Mouse (Mus musculus): ENCODE results near the gene Peg12. TPM values are rescaled to one million over a fixed set of nuclear protein-coding genes. Genes with fewer than 3 reads are reported as not detected.

Peg12 gene
- total RNA-seq (2015; ENCODE audit: low replicate concordance) (1.2 TPM in 1 of 2 replicates, not detected in the other), total RNA-seq (2017; ENCODE audit: low replicate concordance) (0.14 and 0.17 TPM in 2 replicates)

DNA sequence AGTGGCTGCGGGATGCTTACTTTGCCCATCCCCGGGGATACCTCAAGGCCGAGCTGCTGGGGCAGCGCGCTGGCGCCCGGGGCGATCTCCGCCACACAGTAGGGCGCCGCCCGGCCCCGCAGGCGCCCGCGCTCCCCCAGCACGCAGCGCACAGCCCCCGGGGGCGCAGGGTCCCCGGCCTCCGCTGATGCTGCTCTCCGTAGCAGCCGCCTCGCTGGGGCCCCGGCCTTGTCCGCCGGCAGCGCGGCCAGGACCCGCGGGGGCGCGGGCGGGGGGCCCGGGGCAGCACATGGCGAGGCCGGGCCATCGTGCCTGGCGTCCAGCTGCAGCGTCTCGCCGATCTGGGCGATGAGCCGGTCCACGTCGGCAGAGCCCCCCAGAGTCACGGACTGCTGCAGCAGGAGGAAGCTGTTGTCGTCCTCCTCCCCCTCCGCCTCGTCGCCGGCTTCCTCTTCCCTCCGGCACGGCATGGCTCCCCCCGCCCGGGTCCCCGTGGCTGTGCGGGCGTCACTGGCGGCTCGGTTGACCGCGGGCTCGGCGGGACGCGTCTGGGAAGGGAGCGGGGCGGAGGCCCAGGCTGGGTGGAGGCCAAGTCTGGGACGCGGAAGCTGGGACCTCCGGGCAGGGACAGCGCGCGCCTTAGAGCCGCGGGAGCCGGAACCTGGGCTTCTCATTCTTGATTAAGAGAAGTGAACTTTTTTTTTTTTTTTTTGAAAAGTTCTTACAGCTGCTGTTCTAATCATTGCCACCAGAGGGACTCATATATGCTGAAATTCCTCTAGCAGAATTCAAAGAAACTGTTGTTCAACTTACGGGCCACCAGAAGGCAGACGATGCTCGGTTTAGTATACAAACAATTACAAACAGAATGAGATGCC, at the start of gene Peg12:
Gene Peg12, minus strand, starts transcription at position 633 of the 878 bp plus-strand sequence.
- ATAC-seq (replicated peaks; ENCODE audit: low FRiP score, poor library complexity, severe bottlenecking): no peak

DNA sequence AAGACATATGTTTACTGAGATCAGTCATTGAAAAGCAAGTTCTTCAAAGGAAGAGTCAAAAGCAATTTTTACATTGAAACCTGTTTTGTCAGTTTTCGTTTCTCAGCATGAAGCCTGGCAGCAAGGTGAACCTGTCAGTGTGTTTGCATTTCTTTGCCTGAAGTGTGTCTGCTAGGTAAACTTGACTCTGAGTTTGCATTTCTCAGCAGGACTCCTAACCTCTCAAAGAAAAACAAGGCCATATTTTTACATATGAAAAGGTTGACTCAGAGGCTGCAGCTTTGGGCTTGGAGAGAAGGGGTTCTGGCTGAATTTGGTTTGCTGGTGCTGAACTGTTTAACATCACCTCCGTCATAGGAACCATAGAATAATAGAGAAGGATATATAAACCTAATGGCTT, 21.8 kb upstream of the Peg12 start:
- ATAC-seq (replicated peaks; ENCODE audit: low FRiP score, poor library complexity, severe bottlenecking): no peak

DNA sequence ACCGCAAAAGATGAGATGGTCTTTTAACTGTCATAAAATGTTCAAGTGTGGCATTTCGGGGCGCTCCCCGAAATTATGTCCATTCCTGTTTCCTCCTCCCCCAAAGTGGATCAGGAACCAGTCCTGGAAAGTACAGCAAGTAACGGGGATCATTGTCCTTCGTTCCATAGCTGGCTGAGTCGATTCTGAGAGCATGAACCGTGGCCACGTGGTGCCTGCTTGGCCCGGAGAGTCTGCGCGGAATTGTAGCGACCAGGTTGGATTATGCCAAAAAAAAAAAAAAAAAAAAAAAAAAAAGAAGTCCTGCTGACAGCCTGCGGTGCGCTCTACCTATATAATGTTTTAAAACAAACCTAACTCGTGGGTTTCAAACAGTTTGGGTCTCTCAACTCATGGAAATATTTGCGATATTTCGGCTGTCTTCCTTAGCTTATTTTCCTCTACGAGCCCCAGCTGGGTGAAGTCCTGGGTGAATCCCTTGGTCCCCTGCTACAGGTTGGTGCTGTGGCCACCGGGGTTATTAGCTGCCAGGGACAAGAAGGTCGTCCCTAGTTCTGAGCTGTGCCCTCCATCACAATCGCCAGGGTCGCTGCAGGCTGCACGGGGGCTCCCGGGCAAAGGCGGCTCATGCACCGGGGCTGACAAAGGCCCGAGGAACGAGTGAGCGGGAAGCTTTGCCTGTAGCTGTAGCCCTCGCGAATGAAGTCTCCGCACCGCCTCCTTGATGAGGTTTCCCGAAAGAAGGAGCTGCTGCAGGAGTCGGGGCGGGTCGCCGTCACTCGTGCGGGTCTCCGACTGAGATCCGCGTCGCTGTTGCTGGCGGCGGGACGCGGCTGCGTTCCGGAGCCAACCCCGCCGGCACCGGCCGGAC, 1.1 kb downstream of the Peg12 start:
- ATAC-seq (replicated peaks; ENCODE audit: low FRiP score, poor library complexity, severe bottlenecking): no peak

DNA sequence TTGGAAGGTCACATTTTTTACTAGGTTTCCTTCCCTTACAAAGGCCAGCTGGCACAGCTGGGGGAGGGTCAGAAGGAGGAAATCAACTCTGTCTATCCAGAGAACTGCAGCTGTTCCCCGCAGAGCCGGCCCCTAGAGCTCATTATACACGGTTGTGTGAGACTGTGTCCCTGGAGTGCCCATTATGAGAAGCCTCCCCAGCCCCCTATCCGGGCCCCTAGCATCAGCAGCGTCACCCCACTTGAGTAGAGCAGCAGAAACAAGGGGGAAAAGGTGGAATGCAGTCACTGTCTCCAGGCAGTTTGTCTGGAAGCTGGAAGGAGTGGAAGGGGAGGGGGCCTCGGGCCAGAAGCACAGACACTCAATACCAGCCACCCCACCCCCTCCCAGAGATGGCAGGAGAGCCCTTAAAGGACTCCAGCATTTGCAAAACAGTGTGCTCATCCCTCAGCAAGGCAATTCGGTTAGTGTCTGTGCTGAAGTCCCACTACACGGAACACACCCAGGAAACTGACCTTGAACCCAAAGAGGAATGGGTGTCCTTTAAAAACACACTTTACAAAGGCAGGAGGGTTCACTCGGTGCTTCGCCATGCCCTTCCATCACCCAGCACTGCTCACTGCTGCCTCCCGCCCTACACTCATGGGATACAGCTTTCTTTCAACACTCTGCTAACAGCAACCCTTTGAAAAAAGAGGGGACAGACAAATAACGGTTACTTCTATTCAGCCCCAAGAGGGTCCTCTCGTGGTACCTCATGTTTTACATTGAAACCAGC, 1.9 kb downstream of the Peg12 start:
- no peak for ATAC-seq (replicated peaks; ENCODE audit: low FRiP score, poor library complexity, severe bottlenecking)

DNA sequence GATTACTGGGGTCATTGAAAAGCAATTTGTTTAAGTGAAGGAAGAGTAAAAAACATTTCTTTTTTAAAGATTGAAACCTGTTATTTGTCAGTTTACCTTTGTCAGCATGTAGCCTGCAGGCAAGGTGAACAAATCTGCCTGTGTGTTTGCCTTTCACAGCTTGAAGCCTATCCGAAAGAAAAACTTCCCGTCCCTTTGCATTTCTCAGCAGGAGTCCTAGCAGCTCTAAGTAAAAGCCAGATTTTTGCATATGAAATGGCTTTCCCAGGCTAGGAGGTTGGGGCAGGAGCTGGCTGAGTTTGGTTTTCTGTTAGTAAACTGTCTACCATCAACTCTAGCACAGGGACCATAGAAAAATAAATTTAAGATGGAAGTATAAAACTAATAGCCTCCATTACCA, 12.0 kb downstream of the Peg12 start:
- ATAC-seq (replicated peaks; ENCODE audit: low FRiP score, poor library complexity, severe bottlenecking): no peak

DNA sequence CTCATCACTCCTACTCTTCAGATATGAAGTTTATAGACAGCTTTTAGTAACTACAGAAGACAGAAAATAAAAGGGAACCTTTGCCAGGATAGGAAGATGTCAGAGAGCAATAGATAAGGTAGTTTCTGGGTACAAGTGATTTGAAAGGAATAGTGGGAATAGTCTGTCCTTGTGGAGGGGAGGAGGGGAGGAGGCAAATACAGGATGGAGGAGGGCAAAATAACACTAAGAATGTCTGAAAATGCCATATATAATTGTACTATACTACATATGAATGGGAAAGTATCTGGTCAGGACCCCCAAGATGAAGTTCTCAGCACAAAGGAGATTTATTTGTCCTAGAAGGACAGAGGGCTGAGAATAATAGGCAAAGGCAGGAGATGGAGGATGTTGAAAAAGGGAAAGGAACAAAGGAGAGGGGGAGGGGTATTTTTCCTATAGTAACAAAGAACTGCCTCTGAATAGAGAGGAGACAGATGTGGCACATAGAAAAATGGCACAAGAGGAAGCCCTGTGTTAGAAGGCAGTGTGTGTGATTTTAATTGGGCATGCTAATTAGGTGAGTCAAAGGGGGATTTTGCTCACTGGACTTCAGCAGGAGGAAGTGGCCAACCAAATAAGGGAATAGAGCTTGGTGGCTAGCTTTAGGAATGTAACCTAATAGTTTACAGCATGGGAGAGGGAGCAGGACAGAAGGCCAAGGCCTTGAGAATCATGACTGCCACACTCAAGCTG, 18.7 kb downstream of the Peg12 start:
- ATAC-seq (replicated peaks; ENCODE audit: low FRiP score, poor library complexity, severe bottlenecking): no peak

DNA sequence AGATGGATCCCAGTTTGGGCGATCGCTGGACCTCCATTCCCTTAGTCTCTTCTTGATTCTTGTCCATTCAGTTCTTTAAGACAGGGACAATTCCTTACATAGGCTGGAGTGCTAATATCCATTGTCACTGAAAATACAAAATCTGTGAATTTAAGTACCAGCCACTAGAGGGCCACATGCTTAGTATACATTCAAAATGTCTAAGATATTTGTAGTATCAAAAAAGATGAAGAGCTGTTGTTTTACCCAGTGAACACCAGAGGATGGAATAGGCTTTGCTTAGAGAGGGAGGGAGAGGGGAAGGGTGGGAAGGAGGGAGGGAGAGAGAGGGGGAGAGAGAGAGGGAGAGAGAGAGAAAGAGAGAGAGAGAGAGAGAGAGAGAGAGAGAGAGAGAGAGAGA, 27.9 kb downstream of the Peg12 start:
- no peak for ATAC-seq (replicated peaks; ENCODE audit: low FRiP score, poor library complexity, severe bottlenecking)

DNA sequence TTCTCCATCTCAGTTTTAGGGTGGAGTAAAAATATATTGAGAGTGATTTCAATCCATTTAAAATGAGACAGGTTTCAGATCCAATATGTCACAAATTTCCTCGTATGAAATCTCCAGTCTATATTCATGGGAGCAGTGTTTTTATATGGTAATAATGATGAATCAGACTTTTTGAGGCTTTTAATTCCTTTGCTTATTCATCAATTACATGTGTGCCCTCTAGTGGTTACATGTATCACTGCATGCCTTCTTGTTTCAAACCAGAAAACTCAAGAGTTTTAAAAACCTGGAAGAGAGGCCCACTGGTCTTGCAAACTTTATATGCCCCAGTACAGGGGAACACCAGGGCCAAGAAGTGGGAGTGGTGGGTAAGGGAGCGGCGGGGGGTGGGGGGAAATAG, 31.1 kb downstream of the Peg12 start:
- ATAC-seq (replicated peaks; ENCODE audit: low FRiP score, poor library complexity, severe bottlenecking): no peak

DNA sequence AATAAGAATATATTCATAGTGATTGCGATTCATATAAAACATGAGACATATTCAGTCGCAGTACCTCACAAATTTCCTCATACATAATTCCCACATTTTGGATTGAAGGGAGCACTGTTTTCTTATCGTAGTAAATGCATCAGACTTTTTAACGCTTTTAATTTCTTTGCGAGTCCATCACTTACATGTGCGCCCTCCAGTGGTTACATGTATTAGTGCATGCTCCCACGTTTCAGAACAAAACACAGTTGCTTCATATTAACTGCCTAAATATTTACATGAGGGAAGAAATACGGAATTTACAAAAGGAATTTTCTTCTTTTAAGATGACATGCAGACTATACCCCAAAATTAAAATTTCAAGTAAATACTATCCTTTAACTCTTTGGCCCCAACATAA, 36.0 kb downstream of the Peg12 start:
- no peak for ATAC-seq (replicated peaks; ENCODE audit: low FRiP score, poor library complexity, severe bottlenecking)

DNA sequence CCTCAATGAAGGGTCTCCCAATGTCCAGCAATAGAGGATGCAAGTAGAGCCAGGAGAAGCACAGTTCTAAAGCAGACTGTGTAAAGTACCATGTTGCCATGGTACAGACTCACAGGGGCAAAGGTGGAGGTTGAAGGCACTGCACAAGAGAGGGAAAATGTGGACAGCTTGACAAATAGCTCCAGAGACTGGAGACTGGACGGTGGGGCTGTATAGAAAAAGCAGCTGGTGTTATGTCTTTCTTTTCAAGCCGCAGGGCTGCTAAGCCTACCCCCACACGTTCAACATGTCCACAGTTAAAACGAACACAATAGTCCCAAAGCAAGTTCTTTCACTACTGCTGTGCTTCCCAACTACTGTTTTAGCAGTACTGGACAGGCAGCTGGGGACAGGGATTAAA, 41.1 kb downstream of the Peg12 start:
- no peak for ATAC-seq (replicated peaks; ENCODE audit: low FRiP score, poor library complexity, severe bottlenecking)

DNA sequence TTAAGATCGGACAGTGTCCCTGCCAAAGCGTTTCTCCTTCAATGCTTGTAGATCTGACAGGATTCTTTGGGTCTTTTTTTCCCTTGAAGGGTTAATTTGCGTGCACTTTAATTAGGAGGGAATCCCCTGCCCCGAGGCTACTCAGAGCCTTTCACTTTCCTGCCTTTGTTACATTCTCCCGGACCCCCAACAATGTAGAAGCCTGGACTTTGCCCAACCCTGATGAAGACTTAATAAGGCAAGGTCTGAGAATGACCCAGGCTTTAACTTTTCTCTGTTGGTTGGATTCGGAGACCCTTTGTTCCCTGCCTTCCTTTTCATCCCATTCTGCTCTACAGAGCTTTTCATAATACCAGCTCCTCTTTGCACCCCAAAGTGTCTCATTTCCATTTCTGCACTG, 43.7 kb downstream of the Peg12 start:
- ATAC-seq (replicated peaks; ENCODE audit: low FRiP score, poor library complexity, severe bottlenecking): no peak

DNA sequence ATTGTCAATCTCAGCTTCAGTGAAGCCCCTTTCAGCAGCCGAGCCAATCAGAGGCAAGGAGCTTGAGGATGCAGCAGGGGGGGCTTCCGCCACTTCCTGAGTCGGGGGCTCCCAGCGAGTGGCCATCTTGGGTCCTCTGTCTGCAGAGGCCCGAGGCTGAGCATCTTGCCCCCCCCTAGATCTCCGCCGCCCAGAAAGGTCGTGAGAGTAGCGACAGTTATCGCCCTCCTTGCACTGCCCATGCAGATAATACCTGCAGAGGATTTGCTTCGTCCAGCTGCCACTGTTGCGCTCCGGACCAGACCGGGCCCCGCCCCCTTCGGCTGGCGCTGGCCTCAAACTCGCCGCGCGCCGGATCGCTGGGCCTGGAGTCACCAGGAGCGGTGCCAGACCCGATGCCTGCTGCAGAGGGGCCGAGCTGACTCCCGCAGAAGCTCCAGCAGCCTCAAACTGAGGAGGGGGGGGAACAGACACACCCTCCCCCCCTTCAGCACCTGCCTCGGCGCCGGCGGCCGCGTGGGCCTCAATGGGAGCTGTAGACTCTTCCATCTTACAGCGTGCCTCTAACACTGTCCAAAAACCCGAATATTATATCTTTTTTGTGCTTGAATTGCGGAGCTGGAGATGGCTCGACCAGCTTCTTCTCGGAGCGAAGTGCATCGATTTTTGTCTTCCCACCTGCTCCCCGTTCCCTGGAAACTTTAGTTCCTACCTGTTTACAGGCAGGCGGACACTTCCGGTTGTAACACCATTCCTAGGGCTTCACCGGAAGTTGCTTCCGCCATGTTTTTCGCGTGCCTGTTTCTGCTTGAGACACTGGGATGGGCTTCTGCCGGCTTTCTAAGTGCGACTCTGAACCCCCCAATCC, 44.6 kb downstream of the Peg12 start, which contains the start of gene Mkrn3:
Gene Mkrn3, minus strand, starts transcription at position 647 of the 868 bp plus-strand sequence.
- ATAC-seq (replicated peaks; ENCODE audit: low FRiP score, poor library complexity, severe bottlenecking): no peak

DNA sequence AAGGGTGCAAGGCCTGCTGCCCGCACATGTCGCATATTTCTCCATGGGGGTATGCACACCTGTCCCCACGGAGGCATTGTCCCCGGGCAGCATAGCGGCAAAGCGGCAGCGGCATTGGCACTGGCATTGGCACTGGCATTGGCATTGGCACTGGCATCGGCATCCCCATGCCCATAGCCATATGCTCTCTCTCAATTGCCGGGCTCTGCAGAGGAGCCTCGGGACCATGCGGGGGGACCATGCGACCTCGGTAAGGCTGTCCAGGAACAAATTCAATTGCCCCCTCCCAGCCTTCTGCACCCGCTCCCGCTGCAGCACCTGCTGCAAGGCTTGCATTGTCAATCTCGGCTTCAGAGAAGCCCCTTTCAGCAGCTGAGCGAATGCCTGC, 45.2 kb downstream of the Peg12 start:
- ATAC-seq (replicated peaks; ENCODE audit: low FRiP score, poor library complexity, severe bottlenecking): no peak

DNA sequence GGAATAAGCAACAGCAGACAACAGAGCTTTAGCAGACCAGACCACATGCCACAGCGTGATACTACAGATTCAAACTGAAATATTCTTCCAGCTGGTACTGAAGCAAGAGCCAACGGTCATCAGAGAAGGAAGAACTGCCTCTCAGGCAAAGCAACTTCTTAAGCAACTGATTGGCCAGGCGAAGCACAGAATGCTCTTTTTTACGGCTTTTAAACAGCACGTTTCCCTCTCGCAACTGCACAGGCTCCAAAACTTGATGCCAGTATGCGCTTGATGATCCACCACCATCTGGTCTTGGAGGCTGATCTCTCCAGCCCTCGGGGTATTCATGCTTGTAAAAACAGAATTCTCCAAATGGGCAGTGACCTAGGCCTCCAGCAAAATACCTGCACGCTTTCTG, 46.0 kb downstream of the Peg12 start:
- ATAC-seq (replicated peaks; ENCODE audit: low FRiP score, poor library complexity, severe bottlenecking): no peak

DNA sequence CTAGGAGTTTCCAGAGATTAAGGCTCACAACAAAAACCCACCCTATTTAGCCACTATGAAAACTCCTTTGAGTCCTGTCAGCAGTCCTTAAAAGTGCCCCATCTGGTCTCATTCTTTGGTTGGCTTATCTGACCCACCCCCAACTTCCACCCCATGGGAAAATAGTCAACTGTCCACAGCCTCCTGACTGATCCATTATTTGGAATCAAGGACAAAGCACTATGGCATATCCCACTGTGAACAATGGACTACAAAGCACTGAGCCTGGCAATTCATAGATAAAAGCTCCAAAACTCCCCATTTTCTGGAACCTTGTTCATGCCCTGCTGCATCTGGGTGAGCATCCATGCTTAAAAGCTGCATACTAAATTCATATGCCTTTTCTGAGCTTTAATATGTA, 48.1 kb downstream of the Peg12 start:
- no peak for ATAC-seq (replicated peaks; ENCODE audit: low FRiP score, poor library complexity, severe bottlenecking)

DNA sequence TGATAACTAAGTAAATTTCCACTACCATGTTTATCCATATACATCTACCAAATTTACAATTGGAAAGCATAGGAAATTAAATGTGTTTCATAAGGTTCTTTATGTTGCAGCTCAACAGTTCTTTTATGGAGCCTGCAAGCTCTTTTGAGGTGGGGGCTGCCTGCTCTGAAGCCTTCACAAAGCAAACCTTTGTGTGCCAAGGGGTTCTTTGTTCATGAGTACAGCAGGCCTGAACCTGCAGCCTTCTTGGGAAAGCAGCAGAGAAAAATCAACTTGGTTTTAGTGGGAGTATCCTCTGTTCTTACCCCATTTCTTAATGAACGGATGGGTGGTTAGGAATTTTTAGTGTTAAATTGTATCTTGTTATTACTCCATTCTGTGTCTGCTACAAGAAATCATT, 49.1 kb downstream of the Peg12 start:
- ATAC-seq (replicated peaks; ENCODE audit: low FRiP score, poor library complexity, severe bottlenecking): no peak
